Mouse (Mus musculus): ENCODE measurements at regions not wholly inside any gene's neighbourhood (a gene's known extent, or its start where the extent isn't known, plus 50 kb on each side); places are given as distances from the start of the nearest gene placed in this dataset.

GRCm38 (mm10) chrX:61043147-61043546 is 142.2 kb downstream of the Cdr1 start:
- no peak for TF ChIP-seq POLR2A (IDR thresholded peaks at IDR 0.05; ENCODE audit: borderline replicate concordance, insufficient read depth, low read length)
- TF ChIP-seq CTCF (IDR thresholded peaks at IDR 0.05; ENCODE audit: borderline replicate concordance, insufficient read depth, low read depth, low read length): no peak
